Mouse (Mus musculus) hematopoietic stem cell, adult 5-6 weeks (primary cell): ENCODE data around the gene Iqcf3. TPM values are rescaled to one million over a fixed set of nuclear protein-coding genes. Genes with fewer than 3 reads are reported as not detected.

Experiments used
- total RNA-seq: library from RNA; stranded (forward); fragments of 172-1452, 232-1000 nt; gene quantifications from 2 replicates; pipeline ENCODE4 v1.2.3, GENCODE M21; 2017

Gene Iqcf3
- total RNA-seq, 1 experiment from 2014 or later = not detected

Other genes with a start within 250 kb of the Iqcf3 start
- gene Dusp7, start 193.0 kb downstream of the Iqcf3 start, total RNA-seq = 4.9 and 13.1 TPM in 2 replicates
- gene Rpl29, start 132.2 kb downstream of the Iqcf3 start, total RNA-seq = 1,352 and 1,409 TPM in 2 replicates
- 16.5 and 26.3 TPM in 2 replicates for gene Acy1, start 123.3 kb downstream of the Iqcf3 start, total RNA-seq
- gene Abhd14b, start 114.2 kb downstream of the Iqcf3 start, total RNA-seq = 19.0 and 20.3 TPM in 2 replicates
- gene Abhd14a, start 114.0 kb downstream of the Iqcf3 start, total RNA-seq = 22.5 and 32.4 TPM in 2 replicates
- 2.1 and 3.3 TPM in 2 replicates for gene Pcbp4, start 108.3 kb downstream of the Iqcf3 start, total RNA-seq
- gene Gpr62, start 95.7 kb downstream of the Iqcf3 start, total RNA-seq = not detected in 2 replicates
- gene Rrp9, start 85.7 kb downstream of the Iqcf3 start, total RNA-seq = 42.6 and 43.1 TPM in 2 replicates
- gene Parp3, start 84.7 kb downstream of the Iqcf3 start, total RNA-seq = 25.2 and 29.7 TPM in 2 replicates
- not detected in 2 replicates for gene Iqcf1, start 61.7 kb downstream of the Iqcf3 start, total RNA-seq
- not detected in 2 replicates for gene Iqcf5, start 47.1 kb downstream of the Iqcf3 start, total RNA-seq
- not detected in 2 replicates for gene Iqcf4, start 9.4 kb upstream of the Iqcf3 start, total RNA-seq
- gene Iqcf6, start 65.0 kb upstream of the Iqcf3 start, total RNA-seq = not detected in 2 replicates
- not detected in 2 replicates for gene Grm2, start 94.5 kb upstream of the Iqcf3 start, total RNA-seq
- gene Tex264, start 124.3 kb upstream of the Iqcf3 start, total RNA-seq = 13.9 and 27.9 TPM in 2 replicates
- gene Rad54l2, start 227.6 kb upstream of the Iqcf3 start, total RNA-seq = 16.6 and 24.7 TPM in 2 replicates